Mouse (Mus musculus) inflammation-experienced regulatory T-cells, adult 6 months (primary cell): ENCODE data around the gene Ptch1. TPM values are rescaled to one million over a fixed set of nuclear protein-coding genes. Genes with fewer than 3 reads are reported as not detected.

ENCODE experiments used
- ATAC-seq: one replicate; pipeline ENCODE4 v1.8.0; 2017
- polyA plus RNA-seq, 3 experiments: library from polyadenylated mRNA; unstranded; fragments of 100-300 nt; shearing (Covaris generic); gene quantifications; one replicate each; pipeline ENCODE4 v1.2.1; 2017

The Ptch1 gene
- polyA plus RNA-seq, 3 experiments from 2014 or later, result 9.5 to 13.2 (median 12.1) TPM

DNA sequence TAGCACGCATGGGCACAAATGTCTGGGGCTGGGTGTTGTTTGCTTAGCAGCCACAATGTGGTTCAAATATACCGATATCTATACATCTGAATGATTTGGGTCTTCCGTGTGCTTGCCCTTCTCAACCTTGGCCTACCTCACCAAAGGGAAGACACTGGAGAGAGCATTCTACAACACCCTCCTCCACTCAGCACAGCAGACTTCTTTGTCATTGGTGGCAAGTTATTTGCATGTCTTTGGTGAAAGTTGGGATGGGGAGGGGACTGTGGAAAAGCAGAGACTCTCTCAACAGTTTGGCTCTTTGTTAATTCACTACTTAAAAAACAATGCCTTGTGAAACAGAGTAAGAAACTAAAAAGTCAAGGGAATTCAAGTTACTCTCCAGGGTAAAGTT lies 43.0 kb downstream of the Ptch1 start:
- ATAC-seq, result no peak

DNA sequence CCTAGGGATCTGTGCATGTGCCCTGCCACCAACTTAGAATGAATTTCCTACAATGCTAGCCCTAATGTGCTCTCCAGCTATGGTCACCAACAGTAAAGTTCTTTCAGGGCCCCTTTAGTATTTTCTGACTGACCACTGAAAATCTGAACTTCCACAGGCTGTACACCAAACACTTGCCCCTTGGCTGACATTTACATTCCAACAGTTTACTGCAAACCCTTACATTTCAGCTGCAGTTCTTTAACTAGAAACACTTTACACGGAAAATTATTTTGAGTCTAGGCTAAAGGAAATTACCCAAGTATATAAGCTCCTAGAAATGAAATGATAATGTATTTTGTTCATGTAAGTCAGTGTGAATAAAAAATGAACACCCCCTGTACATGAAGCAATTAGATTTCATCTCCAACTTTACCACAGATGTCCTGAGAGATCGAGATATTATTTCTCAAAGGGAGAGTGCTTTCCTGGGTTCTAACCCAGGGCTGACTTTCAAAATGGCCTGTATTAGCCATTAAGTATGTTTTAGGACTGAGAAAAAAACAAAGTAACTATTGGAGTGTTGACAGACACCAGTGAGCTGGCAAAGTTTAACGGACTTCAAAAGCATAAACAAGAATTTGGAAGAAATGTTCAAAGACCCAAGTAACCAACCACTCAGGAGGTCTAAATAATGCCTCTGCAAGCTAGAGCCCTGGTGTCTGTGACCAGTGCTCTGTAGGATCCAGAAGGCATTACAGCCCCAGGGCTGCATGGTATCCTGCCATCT lies 43.6 kb downstream of the Ptch1 start:
- no peak for ATAC-seq

DNA sequence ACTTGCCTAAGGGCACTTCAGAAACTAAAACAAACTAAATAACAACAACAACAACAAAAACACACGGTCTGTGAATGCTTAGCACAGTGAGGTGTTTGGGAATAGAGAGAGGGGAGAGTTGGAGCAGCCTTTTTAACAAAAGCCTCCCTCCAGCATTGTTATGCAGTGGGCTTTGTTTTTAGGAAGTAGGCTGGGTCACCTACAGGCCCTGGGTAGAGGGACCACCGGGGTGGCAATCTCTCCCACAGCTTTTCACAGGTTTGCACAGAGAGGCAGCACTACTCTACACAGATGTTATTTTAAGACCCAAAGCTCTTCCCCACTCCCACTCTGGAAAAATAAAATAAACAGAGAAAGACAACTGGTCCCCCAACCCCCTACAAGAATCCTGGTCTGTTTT lies 44.5 kb downstream of the Ptch1 start:
- ATAC-seq, result no peak

DNA sequence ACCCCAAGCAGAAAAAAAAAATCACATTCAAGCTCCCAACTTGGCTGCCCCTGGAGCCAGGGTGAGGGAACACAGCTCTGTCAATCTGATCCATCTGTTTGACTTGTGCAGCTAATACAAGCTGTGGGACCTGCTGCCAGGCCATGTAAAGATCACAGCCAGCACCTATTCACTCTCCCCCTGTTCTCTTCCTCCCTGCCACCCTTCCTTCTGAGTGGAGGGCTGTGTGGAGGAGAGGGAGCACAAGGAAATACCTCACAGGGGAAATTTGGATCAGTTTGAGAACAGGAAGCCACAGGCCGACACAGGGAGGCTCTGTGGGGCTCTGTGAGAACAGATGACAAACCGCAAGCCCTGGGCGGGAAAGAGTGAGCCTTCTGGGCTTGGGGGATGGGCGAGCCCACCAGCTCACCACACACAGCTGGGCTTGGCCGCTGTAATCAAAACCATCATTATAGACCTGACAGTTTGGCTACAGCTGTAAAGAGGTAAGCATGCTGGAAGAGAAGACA lies 45.2 kb downstream of the Ptch1 start:
- peak; percentile 94 for ATAC-seq

DNA sequence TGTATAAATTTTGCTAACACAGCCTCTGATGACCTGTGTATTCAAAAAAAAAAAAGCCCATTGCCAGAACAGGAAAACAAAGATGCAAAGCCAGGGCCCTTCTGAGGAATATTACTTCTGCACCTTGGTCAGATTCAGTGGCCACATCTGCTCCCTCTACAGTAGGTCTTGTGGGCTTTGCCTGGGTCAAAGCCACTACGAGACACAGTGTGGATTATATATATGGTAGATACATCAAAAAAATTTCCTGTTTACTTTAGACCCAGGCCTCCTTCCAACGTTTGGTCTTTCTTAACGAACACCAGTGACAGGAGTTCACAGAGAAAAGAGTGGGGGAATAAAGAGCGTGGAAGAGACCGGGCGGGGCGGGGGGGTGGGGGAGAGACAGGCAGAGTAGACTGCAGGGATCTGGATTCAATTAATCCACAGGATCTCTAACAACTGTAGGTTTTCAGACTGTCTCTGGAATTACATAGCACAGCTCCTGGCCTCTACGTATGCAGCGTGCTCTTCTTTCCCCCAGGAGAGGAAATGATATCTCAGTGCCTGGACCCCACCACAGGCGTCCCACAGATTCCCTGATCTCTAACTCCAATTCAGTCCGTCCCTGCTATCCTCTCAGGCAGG lies 47.7 kb downstream of the Ptch1 start:
- ATAC-seq, result no peak

DNA sequence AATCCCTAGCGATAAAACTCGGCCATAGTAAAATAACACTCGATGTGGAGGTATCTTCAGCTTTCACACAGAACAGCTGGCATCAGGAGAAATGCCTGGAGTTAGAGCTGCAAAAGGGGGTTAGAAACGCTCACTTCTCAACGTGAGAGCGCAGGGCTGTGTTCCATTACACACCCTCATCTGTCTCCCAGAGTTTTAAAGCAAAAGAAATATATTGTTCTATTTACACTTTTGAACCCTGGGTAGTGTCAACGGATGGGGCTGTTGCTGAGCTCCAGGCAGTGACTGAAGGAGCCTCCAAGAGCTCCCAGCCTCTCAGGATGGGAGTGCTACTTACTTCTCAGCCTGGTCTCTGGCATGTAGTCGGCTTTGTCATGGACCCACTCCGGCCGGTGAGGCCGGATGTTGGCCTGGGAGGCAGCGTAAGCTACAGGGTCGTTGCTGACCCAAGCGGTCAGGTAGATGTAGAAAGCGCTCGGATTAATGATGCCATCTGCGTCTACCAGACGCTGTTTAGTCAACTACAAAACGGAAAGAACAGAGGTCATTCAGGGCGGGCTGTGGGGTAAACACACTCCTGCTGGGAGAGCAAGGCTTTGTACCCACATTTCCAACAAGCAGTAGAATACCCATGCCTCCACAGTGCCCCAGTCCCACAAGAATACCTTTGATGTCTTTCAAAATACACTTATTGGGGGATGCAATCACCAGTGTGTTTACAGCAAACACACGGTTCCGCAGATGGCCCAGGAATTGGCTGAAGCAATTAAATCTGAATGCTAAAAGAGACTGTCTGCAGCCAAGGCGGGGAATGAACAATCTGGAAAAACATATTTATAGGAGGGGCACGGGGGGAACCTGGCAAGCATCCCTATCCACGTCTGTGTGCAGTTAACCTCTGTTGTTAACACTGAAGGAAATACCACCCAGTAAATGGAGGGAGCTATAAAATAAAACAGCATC lies 48.5 kb downstream of the Ptch1 start:
- ATAC-seq, result no peak

DNA sequence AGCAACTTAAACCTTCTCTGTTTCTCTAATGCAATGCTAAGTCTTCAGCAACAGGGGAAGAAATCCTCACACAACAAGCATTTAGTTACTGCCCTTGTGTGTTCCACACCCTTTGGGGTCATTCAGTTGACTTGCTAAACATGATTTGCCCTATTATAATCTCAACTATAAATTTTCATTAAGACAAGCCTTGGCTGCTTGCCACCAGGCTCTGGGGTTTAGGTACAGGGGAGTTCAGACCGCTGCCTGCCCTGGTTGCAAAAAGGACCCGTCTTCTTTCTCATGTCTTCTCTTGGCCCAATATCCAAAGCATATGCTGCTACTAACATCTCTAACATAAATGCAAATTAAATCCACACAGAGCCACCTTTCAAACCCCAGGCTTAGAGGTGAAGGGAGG lies 49.3 kb downstream of the Ptch1 start:
- no peak for ATAC-seq

DNA sequence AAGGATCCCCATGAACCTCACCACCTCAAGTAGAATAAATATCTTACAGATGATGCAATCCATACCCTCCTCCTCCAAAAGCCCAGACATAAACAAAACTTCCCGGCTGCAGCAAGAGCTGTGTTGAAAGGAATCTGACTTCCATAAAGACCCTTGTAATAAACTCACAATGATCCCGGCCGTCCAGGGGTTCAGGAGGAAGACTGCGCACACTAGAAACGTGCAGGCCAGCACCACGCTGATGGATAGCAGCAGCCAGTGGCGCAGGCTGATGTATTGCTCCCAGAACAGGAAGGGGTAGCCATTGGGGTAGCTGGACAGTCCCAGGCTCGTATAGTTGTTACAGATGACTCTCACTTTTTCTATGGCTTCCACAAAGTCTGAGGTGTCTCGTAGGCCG lies 50.6 kb downstream of the Ptch1 start:
- no peak for ATAC-seq

DNA sequence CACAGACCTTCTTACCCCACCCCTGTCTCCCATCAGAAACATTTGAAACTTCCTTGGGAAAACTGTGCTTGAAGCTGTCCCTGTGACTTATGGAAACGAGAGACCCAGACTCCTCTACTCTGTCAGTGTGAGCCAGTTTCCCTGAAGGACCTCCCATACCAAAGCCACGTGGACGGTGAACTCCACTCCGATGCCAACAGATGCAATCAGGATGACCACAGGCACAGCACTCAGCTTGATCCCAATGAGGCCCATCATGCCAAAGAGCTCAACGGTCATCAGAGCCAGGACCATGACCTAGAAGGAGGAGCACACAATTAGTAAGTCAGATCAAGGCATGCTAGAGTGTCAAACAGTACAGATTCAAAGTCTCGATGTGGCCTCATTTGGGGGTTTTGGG lies 53.3 kb downstream of the Ptch1 start:
- ATAC-seq, result no peak

DNA sequence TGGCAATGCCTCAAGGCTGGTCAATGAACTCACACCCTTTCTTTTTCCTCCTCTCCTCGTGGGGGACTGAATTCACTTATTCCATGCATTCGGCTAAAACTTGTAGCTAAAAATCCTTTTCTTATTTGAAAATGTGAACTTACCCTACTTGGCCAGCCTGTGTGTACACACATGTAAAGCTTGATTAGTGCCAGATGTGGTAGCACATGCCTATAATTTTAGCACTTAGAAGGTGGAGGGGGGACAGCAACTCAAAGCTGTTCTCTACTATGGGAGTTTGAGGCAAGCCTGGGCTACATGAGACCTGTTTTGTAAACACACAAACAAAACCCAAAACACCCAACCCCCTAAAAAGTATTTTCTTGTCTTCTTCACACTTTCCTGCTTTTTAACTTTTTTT lies 56.9 kb downstream of the Ptch1 start:
- ATAC-seq, result no peak

DNA sequence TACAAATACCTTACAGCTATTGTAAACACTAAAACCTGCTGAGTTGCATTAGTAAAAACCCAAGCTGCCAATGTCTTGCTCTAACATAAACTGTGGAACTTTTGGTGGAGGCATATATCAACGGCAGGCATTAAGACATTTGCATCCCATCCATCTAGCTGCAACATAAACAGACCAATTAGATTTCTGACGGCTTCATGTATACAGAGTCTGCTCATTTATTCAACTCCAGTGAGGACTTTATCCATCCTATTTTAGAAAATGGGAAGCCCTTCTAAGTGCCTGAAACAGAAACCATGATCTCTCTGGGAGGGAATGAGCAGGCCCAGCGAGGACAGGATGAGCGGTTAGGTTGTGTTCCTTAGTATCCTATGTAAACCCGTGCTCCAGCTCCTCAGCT lies 57.9 kb downstream of the Ptch1 start:
- no peak for ATAC-seq

DNA sequence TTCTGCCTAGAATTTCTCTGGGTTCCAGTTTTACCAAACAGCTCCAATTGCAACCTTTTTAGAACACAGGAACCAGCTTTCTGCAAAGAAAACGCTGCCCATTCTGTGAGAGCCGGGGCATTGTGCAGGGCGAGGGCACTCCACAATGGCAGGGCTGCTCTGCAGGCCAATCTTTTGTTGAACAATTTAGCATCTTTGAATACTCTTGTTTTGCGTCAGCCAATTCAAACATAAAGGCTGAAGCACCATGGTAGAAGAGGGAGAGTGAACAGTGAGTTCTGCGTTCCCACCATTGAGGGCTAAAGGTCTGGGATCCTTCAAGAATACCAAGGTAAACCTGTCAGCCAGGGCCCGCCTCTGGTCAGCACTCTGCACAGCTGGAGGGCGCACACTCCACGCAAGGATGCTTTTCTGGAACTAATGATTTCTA lies 58.5 kb downstream of the Ptch1 start:
- no peak for ATAC-seq

DNA sequence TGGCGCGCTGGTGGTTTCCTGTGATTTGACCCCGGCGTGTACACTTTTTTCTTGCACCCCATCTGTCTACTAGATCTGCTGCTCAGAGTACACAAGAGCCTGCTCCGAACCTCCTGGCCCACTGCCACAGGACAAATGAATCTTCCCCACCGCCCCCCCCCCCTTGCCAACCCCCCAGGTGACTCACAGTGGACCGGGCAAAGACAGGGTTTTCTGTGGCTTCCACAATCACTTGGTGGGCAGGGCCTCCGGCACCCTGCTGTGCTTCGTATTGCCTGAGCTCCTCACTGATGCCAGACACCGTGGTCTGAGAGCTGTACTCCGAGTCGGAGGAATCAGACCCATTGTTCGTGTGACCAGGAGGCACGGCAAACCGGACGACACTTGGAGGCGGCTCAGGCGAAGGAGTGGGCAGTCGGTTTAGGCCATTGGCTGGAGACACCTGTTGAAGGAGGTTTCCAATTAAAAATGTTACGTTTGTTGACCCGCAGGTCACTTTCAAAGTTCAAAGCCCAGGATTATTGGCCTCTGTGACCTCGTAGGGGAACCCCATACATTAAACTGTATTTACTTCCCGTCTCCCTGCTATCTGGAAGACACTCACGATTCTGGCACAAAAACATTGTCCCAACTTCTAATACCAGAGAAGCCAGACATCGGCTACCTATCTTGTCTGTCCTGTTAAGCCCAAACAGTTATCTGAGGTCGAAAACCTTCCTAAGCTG lies 59.9 kb downstream of the Ptch1 start:
- ATAC-seq, result no peak

DNA sequence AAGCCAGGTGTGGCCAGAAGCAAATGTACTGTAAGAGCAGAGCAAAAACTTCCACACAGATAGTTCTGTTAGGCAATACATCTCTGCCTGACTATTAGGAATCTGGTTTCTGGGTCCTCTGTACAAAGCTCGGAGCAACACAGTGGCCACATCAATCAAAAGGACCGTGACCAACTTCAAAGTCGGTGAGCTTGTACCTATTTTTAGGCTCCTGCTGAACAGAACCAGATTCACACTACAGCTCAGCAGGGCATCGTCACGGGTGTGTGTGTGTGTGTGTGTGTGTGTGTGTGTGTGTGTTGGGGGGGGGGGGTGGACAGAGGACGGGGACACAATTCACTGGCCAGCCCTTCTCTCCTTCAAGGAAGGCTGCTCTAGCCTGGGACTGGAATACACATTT lies 61.0 kb downstream of the Ptch1 start:
- no peak for ATAC-seq

DNA sequence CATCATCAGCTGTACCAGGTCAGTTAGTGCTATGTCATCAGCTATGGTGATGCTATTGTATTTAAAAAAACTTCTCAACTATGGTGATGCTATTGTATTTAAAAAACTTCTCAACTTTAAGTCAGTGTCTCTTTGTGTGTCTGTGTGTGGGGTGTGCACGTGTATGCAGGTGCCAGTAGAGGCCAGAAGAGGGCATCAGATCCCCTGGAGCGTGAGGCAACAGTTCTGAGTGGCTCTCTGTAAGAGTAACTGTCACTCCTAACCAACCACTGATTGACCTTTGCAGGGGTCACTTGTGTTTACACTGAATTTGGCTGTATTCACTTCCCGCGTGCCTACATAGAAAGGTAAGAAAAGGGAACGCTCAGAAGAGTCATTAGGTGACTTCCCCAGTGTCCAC lies 65.6 kb downstream of the Ptch1 start:
- no peak for ATAC-seq

DNA sequence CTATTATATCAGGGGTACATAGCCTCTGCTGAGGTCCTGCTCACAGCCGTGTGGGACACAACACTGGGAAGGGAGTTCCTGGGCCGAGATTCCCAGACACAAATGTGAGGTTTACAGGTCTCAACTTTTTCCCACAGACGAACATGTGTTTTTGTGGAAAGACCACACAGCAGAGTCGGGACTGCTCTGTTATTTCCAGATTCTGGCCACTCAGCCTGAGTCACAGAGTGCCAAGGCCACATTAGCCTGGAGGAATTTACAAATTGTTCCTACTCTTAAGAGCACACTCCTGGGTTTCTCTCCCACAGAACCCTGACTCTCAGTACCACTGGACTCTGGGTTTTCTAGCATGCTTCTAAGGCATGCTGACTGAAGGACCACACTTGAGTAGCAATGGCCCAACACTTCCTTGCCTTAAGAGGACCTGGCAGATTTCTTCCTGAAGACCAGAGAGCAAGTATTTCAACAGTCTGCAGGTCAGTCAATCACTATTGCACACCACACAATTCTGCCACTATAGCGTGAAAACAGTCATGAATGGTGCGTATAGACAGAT lies 66.3 kb downstream of the Ptch1 start:
- ATAC-seq, result no peak

DNA sequence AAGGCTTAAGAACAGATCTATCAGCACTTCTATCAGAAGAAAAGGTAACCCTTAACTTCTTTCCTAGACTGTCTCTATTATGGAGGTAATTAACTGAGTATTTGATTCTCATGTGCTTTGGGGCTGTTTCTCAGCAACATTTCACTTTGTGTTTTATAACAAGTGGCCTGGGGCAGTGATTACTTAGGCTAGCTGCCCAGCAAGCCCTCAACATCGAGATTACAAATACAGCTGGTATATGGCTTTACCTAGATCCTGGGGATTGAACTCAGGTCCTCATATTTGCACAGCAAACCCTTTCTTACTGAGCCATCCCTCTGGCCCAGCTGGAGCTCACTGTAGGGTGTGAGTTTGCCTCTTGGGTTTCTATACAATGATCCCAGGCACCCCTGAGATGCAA lies 67.0 kb downstream of the Ptch1 start:
- no peak for ATAC-seq

DNA sequence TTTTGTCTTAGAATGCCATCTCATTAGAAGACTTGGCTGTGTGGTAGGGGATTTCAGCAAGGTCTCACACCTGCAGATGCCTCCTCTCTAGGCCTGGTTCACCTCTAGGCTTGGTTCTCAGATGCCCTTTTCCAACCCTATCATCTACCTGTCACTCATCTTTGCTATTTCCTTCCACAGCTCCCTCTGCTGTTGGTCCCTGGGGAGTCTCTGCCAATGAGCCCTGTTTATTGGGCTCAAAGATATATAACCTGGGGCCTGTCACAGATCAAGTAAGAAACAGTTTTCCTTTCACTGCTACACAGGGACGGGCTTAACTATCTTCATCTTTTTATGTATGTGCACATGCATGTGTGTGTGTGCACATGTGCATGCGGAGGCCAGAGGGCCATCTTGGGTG lies 71.0 kb downstream of the Ptch1 start:
- ATAC-seq, result no peak

DNA sequence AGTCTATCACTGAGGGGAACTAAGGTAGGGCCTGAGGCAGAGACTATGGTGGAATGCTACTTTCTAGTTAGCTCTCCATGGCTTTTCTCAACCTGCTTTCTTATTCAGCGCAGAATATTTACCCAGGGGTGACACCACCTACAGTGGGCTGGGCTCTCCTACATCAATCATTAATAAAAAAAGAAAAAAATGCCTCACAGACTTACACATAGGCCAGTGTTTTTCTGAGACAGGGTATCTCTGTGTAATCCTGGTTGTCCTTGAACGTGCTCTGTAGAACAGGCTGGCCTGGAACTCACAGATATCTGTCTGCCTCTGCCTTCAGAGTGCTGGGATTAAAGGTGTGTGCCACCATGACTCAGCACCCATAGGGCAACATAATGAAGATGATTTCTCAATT lies 73.9 kb downstream of the Ptch1 start:
- no peak for ATAC-seq

DNA sequence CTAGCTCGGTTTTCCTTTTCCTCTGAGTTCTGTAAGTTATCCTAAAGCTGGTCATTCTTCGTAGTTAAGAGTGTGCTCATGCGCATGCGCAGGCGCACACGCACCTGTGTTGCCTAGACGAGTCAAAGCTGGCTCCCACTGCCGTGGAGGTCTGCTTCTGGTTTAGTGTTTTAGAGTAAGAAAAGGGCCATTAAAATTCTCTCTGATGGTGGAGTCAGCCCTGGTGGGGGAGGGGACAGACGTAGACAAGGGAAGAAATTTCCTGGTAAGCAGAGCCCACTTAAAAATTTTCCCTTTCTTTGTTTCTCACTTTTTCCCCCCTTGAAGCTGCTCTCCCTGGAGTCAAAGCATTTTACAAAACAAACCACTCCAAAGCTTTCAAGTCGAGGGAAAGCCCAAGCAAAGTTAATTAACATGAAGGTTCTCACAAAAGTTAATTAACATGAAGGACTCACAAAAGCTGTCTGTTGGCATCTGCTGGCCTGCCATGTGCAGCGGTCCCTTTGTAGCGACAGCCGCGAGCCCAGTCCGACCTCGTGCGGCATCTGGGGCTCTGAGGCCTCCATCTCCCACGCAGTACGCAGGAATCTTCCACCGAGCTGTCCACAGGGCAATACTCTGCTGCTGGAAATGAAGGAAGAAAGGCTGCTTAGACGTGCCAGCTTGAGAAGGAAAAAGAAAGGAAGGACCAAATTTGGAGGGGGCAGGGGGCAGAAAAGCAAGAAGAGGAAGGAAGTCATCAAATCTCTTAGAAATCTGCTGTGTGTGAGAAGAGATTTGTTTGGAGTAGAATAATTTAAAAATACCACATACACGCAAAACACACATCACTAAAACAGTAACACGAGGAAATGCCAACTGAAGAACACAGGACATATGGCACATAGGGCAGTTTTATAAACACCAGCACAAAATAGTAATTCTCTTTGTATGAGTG lies 76.5 kb downstream of the Ptch1 start, which contains the start of gene Fancc:
Gene Fancc, minus strand, starts transcription at position 633 of the 937 bp plus-strand sequence.
- peak; percentile 48 for ATAC-seq

DNA sequence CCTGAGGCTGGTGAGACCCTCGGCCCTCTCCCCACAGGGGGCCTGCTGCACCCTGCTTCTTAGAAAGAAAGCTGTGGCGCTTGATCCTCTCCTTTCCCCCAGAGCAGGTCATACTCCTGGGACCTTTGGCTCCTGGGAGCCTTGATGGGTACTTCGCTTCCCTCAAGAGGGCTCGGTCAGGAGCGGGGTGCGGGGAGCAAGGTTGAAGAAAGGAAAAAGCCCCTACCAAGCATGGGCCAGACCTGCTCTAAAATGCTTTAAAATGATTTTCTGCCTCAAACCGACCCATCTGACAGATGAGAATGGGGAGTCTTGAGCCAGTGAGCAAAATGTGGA lies 85.7 kb downstream of the Ptch1 start:
- ATAC-seq, result no peak
